Mouse (Mus musculus) erythroblast, embryonic 14.5 days (primary cell): ENCODE results near the gene Gm10770.

Experiments
- GATA1 ChIP-seq: IDR thresholded peaks from 2 replicates; pipeline ENCODE4 v1.6.1; 2012; ENCODE audit warnings: low read length, inconsistent platforms, mixed read lengths
- TAL1 ChIP-seq: IDR thresholded peaks from 3 replicates; pipeline ENCODE4 v1.6.1; 2012; ENCODE audit warnings: low read length, inconsistent platforms, mixed read lengths

DNA sequence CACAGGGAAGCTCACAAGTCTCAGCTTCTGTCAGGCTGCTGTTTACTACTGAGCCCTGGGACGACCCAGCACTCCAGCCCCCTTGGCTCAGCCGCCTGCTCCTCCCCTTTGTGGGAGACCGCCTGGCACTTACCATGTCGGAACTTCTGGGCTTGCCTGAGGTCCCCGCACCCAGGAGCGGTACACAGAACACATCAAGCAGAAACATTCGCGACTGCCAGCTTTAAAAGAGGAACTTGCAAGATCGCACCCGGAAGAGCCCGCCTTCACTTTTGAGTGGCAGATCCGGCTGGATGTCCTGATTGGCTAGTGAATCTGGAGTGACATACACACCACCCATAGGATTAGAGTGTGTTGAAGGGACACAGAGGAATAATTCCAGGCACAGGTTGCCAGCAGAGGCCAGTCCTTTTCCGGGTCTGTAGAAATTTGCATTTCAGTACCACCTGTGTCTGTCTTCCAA is 43.0 kb downstream of the Gm10770 start, which contains the start of gene Zfp120:
- TF ChIP-seq GATA1 = no peak
- TF ChIP-seq TAL1 = no peak
